Mouse (Mus musculus) kidney, postnatal 36 days (tissue): Measurements from ENCODE around the gene Snx29.
"Not testable (repeated sequence)": the region's sequence is repeated elsewhere in the genome, so short reads cannot be mapped to it uniquely, and the experiment has no call there.

ENCODE experiments used
- DNase-seq, 2 experiments: peaks; one replicate each; pipeline ENCODE4 v3.0.0; 2021 to 2022; ENCODE audit warnings: mixed read lengths in 2 of 2

Gene Snx29

DNA sequence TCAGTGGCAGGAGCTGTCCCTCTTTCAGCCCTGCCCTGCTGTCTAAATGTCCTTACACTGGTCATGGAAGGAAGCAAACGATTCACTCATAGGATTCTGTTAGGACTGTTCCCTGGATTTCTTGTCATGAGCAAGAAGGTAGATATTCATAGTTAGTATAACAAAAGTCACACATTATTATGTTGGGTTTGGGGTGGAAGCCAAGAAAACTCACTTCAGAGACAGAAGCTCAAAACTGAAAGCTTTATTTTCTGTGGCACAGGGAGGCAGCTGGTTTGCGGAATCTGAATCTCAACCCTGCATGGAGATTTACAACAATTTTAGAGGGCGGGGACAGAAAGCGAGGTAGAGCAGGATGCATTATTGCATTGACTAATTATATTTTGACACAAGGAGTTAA, 86.0 kb downstream of the Snx29 start:
- no peak for DNase-seq

DNA sequence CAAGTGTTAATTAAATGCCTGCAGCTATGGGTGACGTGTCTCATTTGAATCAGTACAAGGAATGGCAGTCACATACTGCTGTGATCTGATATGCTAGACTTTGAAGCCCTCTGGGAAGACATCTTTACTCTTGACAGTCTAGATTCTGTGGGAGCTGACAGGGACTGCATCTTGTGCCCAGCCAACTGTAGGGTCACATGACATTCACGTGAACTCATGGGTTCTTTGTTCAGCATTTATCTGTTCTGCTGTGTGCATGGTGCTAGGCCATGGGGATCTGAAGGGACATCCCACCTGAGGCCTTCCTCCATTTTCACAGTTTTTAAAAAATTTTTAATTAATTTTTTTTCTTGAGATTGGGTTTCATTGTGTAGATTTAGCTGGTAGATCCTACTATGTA, 91.9 kb downstream of the Snx29 start:
- DNase-seq = no peak

DNA sequence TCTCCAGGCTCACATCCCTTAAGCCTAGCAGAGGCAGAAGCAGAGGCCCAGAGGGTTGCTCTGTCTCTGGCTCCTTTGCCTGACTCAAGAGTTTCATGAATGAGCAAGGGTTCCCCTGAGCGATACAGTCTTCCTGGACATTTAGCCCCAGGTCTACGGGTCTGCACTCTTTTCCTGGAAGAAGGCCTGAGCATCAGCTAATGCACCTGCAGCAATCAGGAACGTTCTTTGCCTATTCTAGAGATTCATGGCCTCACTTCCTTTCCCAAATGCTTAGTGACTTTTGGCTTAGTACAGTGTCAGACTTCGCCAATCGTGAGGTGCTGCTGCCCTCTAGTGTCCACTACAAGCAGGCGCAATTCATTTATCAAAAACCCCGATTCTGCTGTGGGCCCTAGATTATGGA, 95.5 kb downstream of the Snx29 start:
- peak; percentile 61 to 69 for DNase-seq

DNA sequence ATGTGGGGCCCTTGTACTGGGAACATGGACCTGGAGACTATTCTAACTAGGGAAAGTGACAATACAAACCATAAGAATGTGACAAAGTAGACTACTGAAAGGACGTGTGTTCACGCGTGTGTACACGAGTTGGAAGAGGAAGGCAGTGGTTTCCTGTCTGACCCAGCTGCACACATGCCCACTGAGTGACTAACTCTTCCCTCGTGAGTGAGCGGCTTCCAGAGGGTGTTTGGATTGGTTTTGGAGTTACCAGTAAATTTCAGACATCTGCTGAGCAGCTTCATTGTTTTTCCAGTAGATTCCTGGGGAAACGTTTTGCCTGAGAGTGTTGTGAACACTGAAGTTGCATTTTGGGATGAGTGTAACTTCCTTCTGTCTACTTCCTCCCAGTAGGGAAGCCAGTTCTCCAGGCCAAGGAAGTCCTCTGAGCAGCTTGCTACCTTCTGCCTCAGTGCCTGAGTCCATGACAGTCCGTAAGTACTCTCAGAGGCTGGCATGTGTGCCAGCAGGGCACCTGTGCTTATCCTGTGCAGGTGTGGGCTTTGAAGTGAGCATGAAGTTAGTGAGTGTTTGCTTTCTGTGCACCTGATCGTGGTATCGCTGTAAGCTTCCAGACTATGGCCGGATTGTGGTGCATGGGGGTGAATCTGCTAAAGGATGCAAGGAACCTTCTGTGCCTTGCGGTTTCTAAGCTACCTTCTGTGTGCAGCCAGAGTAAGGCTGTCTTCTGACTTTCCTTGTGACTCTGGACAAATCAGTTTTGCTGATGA, 97.8 kb downstream of the Snx29 start:
- no peak for DNase-seq

DNA sequence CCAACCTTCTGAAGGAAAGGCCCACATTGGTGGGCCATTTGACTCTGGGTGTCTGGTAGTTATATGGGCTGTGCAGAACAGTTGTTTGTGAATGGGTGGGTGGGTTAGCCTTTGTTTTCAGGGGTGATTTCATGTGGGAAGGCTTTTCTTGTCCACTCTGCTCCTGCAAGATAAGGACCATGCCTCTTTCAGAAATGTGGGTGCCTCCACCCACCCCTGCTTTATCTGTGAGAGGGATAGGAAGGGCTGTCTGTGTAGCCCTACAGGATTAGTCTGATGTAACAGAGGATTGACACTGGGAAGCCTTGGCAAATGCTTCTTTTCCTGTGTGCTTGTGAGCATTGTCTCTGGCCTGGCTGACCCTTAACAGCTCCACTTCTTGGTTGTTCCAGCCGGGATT, 99.5 kb downstream of the Snx29 start:
- no peak for DNase-seq

DNA sequence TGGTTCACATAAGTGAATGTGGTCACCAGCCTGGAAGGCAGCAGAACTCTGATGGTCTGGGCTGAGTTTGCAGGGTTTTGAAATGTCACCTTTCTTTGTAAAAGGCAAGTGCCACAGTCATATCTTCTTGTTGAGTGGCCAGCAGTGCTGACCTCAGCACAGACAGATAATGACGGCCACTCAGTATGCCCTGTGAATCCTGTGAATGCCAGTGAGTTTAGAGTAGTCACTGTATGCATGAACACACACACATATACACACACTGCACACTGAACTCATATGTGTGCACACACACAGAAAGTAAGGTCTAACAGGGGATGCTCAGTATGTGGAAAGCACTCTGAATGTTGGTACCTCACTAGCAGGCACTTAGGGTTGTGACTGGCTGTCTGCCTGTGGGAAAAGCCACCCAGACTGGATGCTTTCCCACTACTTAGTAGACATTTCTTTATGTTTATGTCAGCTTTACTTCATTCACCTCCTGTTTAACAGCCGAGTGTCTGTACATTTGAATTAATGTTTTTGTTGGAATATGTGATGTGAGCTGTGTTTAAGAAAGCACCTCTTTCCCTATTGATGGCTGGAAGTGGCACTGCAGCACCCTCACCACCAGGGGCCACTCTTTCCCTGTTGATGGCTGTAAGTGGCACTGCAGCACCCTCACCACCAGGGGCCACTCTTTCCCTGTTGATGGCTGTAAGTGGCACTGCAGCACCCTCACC, 100.3 kb downstream of the Snx29 start:
- no peak for DNase-seq

DNA sequence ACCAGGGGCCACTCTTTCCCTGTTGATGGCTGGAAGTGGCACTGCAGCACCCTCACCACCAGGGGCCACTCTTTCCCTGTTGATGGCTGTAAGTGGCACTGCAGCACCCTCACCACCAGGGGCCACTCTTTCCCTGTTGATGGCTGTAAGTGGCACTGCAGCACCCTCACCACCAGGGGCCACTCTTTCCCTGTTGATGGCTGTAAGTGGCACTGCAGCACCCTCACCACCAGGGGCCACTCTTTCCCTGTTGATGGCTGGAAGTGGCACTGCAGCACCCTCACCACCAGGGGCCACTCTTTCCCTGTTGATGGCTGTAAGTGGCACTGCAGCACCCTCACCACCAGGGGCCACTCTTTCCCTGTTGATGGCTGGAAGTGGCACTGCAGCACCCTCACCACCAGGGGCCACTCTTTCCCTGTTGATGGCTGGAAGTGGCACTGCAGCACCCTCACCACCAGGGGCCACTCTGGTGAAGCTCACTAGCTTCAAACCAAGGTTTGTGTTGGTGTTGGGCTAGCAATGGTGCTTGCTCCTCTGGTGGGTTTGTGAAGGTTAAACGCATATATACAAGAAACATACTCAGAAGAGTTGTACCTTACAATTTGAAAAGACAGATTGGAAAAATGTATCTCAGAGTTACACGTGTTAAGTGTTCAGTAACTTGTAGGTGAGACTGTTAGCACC, 101.0 kb downstream of the Snx29 start:
- peak in 1 of 2 experiments; percentile 57 for DNase-seq

DNA sequence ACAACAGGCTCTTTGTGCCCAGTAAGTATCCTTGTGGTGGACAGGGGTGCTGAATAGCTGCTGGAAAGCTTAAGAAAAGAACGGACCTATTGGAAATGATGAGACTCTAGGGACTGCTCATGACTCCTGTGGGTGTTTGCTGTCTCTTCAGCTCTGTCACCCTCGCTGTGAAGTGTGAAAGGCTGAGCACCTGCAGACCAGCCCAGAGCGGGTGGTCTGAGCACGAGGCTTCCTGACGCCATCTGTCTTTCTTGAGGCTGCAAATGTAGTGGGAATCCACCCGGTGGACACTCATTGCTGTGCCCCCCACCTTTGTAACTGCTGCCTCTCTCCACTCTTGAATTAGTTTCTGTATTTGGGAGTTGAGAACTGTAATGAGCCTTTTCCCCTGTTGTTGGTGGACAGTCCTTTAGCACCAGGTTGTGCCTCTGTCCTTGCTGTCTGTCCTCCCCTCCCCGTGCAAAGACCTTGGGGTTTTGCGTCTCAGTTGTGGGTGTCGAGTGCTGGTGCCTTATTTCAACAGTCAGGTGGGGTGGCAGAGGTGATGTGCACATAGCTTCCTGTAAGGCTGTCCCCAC, 101.9 kb downstream of the Snx29 start:
- no peak for DNase-seq

DNA sequence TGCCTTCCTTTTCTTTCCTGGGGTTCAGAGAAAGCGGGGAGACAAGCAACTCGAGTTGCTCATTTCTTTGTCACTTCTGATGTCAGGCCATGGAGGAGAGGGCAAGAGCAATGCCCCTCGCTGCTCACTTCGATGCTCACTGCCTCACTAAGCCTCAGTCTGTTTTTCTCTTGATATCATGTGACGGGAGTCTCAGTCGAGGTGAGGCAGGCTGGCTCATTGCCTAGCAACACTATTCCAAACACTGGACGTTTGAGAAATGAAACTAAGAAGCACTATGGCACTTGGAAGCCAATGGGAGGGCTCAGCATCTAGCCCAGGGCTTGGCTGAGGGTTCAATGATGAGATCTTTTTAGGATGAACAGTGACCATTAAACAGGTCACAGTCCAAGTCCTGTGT, 102.6 kb downstream of the Snx29 start:
- no peak for DNase-seq

DNA sequence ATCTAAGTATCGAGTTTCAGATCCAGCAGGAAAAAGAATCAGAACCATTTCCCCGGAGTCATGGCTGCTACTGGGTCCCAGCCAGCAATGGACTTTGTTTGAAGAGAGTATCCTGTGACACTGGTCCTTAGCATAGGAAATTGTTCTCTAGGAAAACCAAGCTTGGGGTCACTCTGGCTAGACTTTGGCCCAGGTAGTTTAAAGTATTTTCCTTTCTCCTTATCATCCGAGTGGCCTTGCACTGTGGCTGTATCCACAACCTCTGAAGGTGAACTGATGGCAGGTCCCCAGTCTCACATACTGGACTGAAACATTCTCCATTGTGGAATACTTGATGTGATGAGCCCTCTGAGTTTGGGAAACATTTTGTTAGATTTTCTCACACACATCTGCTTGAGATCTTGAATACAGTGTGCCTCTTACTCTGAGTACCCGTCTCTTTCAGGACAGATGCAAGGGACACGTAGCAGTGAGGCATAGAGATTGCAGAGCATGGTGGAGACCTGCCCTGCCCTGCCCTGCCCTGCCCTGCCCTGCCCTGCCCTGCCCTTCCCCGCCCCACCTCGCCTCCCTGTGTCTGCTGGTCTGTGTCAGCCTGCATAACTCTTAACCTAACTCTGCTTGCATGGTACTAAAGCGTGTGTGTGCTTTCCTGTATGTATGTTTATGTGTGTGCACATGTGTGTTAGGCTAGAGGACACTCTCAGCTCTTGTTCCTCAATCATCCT, 104.3 kb downstream of the Snx29 start:
- no peak for DNase-seq

DNA sequence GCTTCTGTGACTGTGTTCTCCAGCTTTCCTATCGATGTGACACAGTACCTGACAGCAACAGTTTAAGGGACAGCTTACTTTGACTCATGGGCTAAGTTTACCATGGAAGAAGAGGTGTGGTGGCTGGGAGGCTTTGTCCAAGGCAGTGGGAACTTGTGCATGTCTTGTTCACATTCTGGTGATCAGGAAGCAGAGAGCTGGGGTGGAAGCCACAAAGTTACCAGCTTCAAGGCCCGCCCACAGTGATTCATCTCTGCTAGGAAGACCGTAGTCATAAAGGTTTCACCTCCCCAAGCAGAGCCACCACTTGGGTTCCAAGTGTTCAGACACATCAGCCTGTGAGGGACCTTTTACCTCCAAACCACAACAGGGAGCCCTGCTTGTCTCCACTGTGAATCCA, 107.1 kb downstream of the Snx29 start:
- no peak for DNase-seq

DNA sequence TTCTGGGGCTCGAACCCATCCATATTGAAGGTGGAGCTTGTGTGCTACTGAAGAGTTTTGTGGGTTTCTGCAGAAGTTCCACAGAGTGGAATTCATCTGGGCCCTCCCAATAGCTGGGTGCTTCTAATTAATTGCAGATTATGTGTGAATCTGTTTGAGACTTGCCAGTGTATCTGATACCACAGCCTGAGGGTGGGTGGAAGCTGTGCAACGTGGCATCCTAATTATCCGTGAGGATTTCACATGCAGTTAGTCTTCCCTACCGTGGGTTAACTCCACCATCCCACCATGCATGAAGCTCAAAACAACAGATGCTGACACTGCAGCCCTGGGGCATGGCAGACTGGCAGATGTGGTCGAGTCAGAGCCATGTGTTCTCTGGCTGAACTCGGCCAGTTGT, 107.8 kb downstream of the Snx29 start:
- DNase-seq = no peak

DNA sequence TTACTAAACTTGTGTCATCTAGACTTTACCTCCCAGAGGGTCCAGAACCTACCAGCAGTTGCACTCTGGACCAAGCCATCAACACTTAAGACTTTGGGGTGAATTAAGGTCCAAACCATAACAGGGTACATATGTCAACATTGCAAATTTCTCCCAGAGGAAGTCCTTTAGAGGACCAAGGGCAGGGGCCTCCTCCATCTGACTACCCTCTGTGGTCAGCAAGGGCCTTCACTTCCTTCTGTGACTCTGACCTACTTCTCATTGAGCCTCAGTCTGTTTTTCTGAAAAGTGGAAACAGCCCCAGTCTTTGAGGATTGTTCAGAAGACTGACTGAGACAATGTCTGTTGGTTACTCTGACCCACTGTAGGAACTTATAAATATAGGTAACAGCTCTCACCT, 111.1 kb downstream of the Snx29 start:
- DNase-seq = no peak

DNA sequence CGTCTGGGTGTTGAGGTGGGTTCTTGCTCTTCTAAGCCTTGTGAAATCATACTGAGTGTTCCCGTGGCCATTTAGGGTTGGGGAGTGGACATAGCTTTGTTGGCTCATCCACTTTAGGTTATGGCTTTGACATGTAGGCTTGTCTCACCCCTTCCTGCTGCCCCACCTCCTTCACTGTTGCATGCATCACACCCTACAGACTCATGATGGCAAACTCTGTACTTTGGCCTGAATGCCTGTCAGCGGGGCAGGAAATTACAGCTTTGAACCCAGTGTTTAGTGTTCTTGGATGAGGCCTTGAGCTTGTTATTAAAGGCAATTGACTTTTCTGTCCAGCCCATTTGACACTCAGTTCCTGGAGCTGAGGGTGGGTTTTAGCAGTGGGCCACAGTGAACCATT, 114.9 kb downstream of the Snx29 start:
- no peak for DNase-seq

DNA sequence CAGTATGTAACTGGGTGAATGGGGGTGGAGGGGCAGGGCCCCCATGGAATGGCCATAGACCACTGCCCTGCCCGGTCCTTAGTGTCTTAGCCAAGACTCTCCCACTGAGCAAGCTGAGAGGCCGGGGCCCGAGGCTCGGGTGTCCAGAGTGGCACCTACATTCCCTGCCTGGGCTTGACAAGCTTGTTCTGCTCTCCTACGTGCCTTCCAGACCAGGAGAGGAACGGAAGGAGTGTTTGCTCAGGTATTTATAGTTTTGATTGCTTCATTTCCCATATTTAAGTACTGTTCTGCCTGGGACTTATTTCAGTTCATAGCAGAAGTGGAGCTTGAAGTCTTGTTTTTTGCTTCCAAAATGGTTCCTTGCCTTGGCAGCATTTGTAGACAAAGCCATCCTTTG, 116.7 kb downstream of the Snx29 start:
- no peak for DNase-seq

DNA sequence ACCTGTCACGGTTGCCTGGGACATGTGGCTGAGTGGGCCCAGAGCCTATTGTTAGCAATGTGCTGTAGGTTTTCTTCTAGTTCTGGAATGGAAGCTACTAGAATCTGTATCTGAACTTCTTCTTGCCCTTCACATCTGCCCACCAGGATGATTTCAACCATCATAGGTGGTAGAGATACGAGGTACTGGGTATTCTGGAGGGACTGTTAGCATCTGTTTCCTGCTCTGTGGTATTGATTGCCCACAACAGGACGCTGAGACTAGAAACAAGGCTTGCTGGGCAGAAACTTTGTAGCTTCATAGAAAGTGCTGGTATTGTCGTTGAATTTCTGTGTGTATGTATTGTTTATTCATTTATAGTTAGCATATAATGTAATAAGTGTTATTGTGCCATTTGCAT, 118.9 kb downstream of the Snx29 start:
- DNase-seq = no peak

DNA sequence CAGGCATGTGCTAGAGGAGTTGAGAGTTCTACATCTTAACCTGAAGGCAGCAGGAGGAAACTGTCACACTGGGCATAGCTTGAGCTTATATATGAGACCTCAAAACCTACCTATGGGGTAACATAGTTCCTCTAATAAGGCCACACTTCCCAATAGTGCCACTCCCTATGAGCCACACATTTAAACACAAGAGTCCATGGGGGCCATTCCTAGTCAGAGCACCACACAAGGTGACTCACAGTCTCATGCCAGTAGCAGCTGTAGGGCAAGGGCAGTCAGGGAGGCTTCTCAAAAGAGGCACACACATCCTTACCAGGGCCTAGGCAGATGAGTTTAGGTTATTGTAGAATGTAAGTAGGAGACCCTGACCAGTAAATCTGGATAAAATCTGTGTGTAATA, 119.8 kb downstream of the Snx29 start:
- DNase-seq = no peak

DNA sequence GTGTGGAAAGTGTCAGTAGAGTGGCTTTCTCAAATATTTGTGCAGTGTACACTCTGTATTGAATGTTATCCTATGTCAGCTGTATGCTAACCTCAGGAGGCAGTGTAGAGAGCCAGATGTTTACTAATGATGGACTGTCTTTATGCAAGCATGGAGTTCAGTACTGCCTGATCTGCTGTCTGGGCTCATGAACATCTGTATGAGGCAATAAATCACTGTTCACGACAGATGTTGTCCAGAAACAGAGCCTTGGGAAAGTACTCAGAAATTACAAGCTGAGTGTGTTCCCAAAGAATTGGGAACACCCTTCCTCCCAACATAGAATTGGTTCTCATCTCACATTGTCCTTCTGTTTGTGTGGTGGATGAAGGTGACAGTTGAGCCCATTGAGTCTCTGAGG, 121.9 kb downstream of the Snx29 start:
- no peak for DNase-seq

DNA sequence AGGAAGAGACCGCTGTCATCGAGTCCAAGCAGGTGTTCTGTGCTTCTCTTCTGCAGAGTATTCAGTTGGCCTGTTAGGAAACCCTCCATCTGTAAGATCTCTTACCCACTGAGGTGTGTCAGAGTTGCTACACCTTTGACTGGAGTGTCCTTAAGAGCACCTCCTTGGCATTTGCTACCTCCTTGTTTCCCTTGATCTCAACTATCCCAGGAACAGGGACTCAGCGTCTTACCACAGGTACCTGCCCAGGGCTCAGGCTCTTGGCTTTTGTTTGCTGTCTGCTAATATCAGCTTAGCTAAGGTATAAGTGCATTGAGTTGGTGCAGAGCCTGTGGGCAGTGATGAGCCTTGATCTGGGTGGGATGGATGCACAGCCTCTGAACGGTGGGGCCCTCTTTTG, 124.3 kb downstream of the Snx29 start:
- no peak for DNase-seq

DNA sequence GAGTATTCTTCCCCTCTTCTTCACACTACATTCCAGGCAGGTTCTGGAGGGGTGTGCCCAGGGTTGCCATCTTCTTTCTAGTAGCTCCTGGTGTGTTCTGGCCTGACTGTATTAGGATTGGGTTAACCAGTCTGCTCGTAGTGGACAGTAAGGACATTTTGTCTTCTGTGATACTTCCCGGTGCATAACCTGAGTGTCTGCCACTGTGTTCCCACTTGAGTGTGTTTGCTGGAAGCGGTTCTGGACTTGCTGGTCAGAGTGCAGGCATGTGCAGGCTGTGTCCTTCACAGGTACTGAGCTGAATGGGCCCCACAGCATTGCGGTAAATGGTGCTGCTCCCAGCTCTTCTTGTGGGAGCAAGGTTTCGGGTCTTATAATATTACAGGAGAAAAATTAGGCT, 125.2 kb downstream of the Snx29 start:
- no peak for DNase-seq

DNA sequence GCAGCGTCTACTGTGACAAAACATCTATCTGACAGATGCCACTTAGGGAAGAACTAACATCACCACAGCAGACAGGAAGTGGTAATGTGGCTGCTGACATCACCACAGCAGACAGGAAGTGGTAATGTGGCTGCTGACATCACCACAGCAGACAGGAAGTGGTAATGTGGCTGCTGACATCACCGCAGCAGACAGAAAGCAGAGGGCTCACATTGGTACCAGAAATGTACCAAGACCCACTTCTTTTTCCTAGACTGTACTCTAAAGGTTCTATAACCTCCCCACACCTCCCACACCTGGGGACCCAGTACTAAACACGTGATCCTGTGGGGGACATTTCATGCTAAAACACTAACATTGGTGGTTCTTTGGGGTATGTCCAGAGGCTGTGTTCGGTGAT, 126.0 kb downstream of the Snx29 start:
- DNase-seq = not testable (repeated sequence)

DNA sequence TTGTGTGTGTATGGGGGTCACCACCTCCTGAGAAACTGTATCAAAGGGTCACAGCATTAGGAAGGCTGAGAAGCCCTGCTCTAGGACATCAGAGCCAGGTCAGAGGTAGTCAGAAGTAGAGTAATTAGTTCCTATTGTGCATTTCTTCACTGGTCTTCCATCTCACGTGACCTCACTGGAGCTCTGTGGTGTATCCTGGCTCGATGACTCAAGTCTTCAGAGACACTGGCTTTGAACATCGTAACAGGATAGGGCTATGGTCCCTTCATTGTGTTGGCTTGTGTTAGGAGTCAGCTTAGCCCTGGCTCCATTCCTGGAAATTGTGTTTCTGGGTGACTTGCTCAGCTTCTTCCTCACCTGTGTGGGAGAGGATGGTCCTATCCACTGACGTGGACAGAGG, 126.6 kb downstream of the Snx29 start:
- DNase-seq = no peak

DNA sequence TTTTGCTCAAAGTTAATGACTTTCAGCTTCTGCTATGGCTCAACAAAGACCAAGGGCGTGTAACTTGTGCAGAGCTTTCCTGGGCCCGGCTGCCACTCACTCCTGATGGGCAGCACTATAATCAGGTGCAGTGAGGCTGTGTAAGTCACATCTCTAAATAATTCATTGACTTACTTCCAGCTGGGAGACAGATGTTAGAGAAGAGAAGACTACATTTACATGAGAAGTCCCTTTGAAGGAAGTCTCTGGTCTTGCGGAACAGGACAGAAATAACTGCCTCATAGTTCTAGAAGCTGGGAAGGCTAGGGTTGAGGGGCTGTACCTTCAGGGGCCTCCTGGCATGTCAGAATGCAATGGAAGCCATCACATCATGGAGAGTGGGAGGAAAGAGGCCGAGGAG, 127.9 kb downstream of the Snx29 start:
- DNase-seq = no peak
